Mouse (Mus musculus) liver, embryonic 16.5 days (tissue): ENCODE data around the gene Rpl36a. TPM values are rescaled to one million over a fixed set of nuclear protein-coding genes. Genes with fewer than 3 reads are reported as not detected.

ENCODE experiments used
- ATAC-seq: fragments of 200-750 bp; cut with Nextera tagmentation; 2 replicates; pipeline ENCODE4 v1.8.0; 2017; ENCODE audit warnings: low read depth, mild to moderate bottlenecking, moderate number of reproducible peaks, moderate library complexity
- H3K27ac ChIP-seq: fragments of 300-500 bp; sonication (generic); 2 replicates; pipeline ENCODE4 v1.5.1; 2014; ENCODE audit warnings: mild to moderate bottlenecking, low read length
- H3K27me3 ChIP-seq: fragments of 300-500 bp; sonication (generic); 2 replicates; pipeline ENCODE4 v1.6.1; 2014; ENCODE audit warnings: low read depth, low read length, mixed read lengths; ENCODE audit not compliant: control insufficient read depth, insufficient read depth
- H3K36me3 ChIP-seq: fragments of 300-500 bp; sonication (generic); 2 replicates; pipeline ENCODE4 v1.6.1; 2014; ENCODE audit warnings: mild to moderate bottlenecking; ENCODE audit not compliant: control insufficient read depth, insufficient read depth
- H3K4me1 ChIP-seq: fragments of 300-500 bp; sonication (generic); 2 replicates; pipeline ENCODE4 v1.6.1; 2014; ENCODE audit warnings: low read depth, low read length, mixed read lengths; ENCODE audit not compliant: control insufficient read depth
- H3K4me2 ChIP-seq: fragments of 300-500 bp; sonication (generic); 2 replicates; pipeline ENCODE4 v1.6.1; 2014; ENCODE audit warnings: low read depth, low read length, mixed read lengths
- H3K4me3 ChIP-seq: fragments of 300-500 bp; sonication (generic); 2 replicates; pipeline ENCODE4 v1.5.1; 2014; ENCODE audit warnings: low read depth, mild to moderate bottlenecking, low read length
- H3K9ac ChIP-seq: fragments of 300-500 bp; sonication (generic); 2 replicates; pipeline ENCODE4 v1.6.1; 2014; ENCODE audit warnings: low read depth, low read length
- H3K9me3 ChIP-seq: fragments of 300-500 bp; sonication (generic); replicated peaks from 2 replicates; pipeline ENCODE4 v1.6.1; 2016; ENCODE audit warnings: low read length; ENCODE audit not compliant: control insufficient read depth
- WGBS: fragments of 180-500 bp; shearing (Covaris S2); extraction: QIAGEN DNeasy Blood & Tissue Kit; methylation state at CpG from one replicate; pipeline ENCODE4 v1.1.7; 2014; ENCODE audit not compliant: insufficient replicate concordance; 5-methylcytosine and 5-hydroxymethylcytosine counted together
- polyA plus RNA-seq: library from polyadenylated mRNA; unstranded; fragments of >200 nt; fragmentation: Nextera tagmentation; extraction: Ambion mirVana; gene quantifications from 2 replicates; pipeline ENCODE4 v1.2.1, GENCODE M21; 2015

Rpl36a gene
- polyA plus RNA-seq, 1 experiment from 2014 or later, result 216 TPM

DNA sequence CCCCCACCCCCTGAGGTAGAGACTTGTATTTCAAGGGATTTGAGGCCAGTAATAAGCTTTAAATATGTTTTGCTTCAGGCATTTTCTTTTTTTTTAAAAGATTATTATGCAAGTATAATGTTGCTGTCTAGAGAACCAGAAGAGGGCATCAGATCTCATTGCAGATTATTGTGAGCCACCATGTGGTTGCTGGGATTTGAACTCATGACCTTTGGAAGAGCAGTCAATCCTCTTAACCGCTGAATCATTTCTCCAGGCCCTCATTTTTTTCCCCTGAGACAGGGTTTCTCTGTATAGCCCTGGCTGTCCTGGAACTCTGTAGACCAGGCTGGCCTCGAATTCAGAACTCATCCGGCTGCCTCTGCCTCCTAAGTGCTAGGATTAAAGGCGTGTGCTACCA lies 2.8 kb downstream of the Rpl36a start:
- Histone ChIP-seq H3K27ac (no peak overlapping the region), H3K4me2 (no peak overlapping the region), H3K27me3 (no peaks in the 10 kb centered on the region), H3K4me1 (peaks cover 6% of the 10 kb centered on the region), H3K4me3 (no peak overlapping the region), H3K36me3 (peaks cover 3% of the 10 kb centered on the region), H3K9me3 (no peaks in the 10 kb centered on the region), H3K9ac (no peak overlapping the region)
- ATAC-seq, result no peak
- WGBS, result 63% methylated on average over 4 of the region's 4 CpGs

DNA sequence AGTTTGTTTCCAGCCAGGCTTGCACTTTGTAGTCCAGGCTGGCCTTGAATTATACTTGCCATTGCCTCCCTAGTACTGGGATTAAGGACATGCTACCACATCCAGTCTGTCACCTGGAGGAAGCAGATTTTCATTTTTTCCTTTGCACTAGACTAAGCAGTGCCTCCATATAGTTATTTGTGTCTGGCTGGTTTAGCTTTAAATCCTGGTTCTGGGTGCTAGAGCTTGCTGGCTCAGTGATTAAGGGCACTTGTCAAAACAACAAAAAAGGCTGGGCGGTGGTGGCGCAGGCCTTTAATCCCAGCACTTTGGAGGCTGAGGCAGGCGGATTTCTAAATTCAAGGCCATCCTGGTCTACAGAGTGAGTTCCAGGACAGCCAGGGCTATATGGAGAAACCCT lies 3.5 kb downstream of the Rpl36a start:
- Histone ChIP-seq H3K27ac (no peak overlapping the region), H3K4me2 (no peak overlapping the region), H3K9me3 (no peaks in the 10 kb centered on the region), H3K27me3 (no peaks in the 10 kb centered on the region), H3K4me3 (no peak overlapping the region), H3K9ac (no peak overlapping the region), H3K4me1 (no peaks in the 10 kb centered on the region; the same call in 1 of the 2 replicates), H3K36me3 (peaks cover 3% of the 10 kb centered on the region)
- WGBS, result 75% methylated on average over 3 of the region's 3 CpGs
- no peak for ATAC-seq

DNA sequence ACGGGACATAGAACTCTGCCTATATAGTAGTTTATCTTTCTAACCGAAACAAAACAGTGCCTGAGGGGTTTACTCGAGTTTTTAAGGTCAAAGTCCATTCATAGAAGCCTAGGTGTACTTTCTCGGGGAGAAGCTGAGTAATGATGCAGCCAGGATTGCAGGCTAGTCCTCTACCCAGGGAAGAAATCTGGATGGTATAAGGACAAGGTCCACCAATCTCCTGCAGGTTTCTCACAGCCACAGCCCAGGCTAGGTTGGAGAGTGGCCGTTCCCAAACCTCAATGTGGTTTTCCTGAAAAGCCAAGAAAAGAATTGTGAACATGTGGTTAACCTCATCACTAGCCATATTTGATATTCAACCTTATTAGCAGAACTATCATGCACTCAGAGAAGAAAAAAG lies 4.4 kb downstream of the Rpl36a start:
- H3K27ac ChIP-seq, result no peak overlapping the region
- H3K9ac ChIP-seq, result no peak overlapping the region
- ATAC-seq, result no peak
- WGBS, result 23% methylated on average over 5 of the region's 5 CpGs
- H3K9me3 ChIP-seq, result no peaks in the 10 kb centered on the region
- H3K4me2 ChIP-seq, result no peak overlapping the region
- H3K36me3 ChIP-seq, result peaks cover 3% of the 10 kb centered on the region
- H3K4me1 ChIP-seq, result no peaks in the 10 kb centered on the region; the same call in 1 of the 2 replicates
- no peaks in the 10 kb centered on the region for H3K27me3 ChIP-seq
- no peak overlapping the region for H3K4me3 ChIP-seq

DNA sequence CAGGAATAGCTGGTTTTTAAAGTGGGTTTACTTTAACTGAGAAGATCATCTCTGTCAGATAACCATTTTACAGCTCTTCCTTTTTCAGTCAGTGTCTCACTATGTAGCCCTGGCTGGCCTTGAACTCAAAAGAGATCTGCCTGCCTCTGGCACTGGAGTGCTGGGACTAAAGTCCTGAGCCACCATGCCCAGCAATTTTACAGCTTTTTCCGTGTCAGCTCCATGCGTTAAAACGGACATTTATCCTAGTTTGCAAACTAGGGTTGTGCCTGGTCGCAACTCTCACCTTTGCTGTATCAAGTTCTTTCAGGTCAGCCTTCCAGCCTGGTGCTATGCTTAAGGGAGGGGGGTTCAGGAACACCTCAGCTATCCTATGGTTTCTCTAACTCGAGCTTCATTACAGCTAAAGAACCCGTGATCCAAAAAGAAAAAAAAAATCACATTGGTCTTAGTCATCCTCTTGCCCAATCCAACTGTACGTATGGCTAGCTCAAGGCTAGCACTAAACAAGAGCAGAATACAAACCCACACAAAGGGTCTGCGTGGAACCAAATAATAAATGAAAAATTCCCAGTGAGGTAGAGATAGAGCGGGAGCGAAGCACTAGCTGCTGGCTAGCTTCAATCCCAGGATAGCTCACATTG lies 14.6 kb downstream of the Rpl36a start:
- no peaks in the 10 kb centered on the region for H3K36me3 ChIP-seq
- H3K9ac ChIP-seq, result peak overlapping the region; percentile 62
- H3K27ac ChIP-seq, result peak overlapping the region; percentile 83
- 25% methylated on average over 10 of the region's 10 CpGs for WGBS
- no peaks in the 10 kb centered on the region for H3K9me3 ChIP-seq
- no peak for ATAC-seq
- H3K4me2 ChIP-seq, result peak overlapping the region; percentile 83
- peak overlapping the region; percentile 74 for H3K4me3 ChIP-seq
- H3K27me3 ChIP-seq, result no peaks in the 10 kb centered on the region
- peaks cover 2% of the 10 kb centered on the region; the same call in 1 of the 2 replicates for H3K4me1 ChIP-seq

DNA sequence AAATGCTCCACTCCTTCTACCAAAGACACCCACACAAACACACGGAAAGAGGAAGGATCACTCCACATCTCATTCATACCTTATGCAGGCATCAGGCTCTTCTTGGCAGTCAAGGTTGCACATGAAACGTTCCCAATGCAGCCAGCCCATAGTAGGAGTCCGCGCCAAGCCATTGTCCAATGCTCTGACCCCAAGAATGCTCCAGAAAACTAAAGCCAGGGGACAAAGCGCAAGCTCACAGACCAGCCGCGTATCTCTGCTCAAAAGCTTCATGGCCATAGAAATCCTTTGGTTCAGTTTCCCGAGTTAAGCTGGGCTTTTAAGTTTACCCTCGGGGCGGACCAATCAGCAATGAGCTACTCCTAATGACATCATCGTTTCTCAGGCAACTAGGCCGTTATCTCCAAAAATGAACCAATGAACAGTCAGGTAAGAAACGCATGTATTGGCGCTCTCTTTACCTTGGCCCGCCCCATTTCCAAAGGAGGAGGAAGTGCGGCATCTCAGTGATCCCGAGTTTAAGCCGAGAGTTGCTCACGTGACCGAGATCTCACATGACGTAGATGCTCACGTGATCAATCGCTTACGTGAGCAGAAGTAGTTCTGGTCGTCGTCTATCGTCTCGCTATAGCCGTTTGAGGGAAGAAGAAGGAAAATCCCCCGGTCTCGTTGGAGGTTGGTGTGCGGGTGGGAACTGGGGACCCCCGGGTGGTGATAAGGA lies 15.4 kb downstream of the Rpl36a start, which contains the start of the genes Gla and Hnrnph2:
Gene Gla, minus strand, starts transcription at position 467 of the 721 bp plus-strand sequence.
Gene Hnrnph2, plus strand, starts transcription at position 521 of the 721 bp plus-strand sequence.
- 20% methylated on average over 32 of the region's 33 CpGs for WGBS

DNA sequence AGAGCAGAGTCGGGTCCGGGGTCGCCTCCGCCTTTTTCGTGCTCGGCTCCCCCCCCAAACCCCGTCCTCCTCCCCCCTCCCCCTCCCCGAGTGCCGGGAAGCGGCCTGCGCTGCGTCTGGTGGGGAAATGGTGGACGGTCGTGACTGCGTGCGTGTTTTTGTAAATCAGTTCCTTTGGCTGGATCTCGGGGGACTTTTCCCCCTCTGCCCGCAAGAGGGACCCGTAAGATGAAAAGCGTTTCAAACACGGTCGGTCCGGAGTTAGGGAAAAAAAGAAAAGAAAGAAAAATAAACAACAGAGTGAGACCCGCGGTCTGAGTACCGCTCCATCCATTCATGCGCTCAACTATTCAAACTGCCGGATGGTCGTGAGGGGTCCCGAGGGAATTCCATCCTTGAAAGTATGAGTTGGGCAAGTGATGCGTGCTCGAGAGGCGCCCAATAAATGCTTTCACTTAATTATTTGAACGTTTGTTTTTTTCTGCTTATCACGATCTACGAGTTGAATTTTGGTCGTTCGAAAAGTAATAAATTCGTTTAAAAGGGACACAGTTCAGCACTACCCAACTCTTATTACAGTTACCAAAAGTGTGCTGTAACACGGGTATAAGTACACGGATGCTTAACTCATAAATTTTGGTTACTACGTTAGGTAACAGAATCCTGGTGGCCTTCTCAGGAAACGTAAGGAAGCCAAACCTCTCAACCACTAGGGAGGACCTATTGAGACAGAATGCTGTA lies 16.1 kb downstream of the Rpl36a start:
- no peaks in the 10 kb centered on the region for H3K9me3 ChIP-seq
- peak overlapping the region; percentile 90 for H3K27ac ChIP-seq
- H3K27me3 ChIP-seq, result no peaks in the 10 kb centered on the region
- ATAC-seq, result peak; percentile 77
- peak overlapping the region; percentile 54 for H3K4me2 ChIP-seq
- peak overlapping the region; percentile 74 for H3K4me3 ChIP-seq
- 15% methylated on average over 42 of the region's 43 CpGs for WGBS
- no peaks in the 10 kb centered on the region for H3K36me3 ChIP-seq
- H3K9ac ChIP-seq, result peak overlapping the region; percentile 76
- H3K4me1 ChIP-seq, result peaks cover 2% of the 10 kb centered on the region; the same call in 1 of the 2 replicates

More for the DNA sequence above, 15.4 kb downstream of the Rpl36a start, which contains the start of the genes Gla and Hnrnph2:
- no peaks in the 10 kb centered on the region for H3K27me3 ChIP-seq
- peak within 1 kb of the TSS; percentile 83 for H3K4me2 ChIP-seq
- H3K4me1 ChIP-seq, result peaks cover 2% of the 10 kb centered on the region; the same call in 1 of the 2 replicates
- peak; percentile 99 for ATAC-seq
- H3K27ac ChIP-seq, result peak within 1 kb of the TSS; percentile 90
- peak within 1 kb of the TSS; percentile 74 for H3K4me3 ChIP-seq
- peak within 1 kb of the TSS; percentile 76 for H3K9ac ChIP-seq
- H3K9me3 ChIP-seq, result no peaks in the 10 kb centered on the region
- no peaks in the 10 kb centered on the region for H3K36me3 ChIP-seq

DNA sequence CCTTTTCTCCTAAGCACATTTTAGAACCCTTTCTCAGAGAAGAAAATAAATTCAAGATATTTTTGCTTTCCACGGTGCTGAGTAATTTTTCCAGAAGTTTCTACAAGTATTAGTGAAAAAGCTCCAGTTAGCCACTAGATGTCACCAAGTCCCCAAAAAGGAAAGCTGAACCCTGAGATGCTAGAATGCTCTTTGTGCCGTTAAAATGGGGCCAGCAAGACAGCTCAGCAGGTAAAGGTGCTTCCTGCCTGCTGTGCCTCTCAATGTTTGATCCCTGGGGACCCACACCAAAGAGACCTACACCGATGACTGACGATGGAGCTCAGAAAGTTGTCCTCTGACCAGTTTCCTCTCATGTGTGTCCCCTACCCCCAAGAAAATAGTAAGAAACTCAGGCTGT lies 24.0 kb downstream of the Rpl36a start:
- H3K27ac ChIP-seq, result no peak overlapping the region
- H3K4me1 ChIP-seq, result peaks cover 3% of the 10 kb centered on the region; the same call in 1 of the 2 replicates
- H3K36me3 ChIP-seq, result no peaks in the 10 kb centered on the region
- H3K9me3 ChIP-seq, result no peaks in the 10 kb centered on the region
- no peak overlapping the region for H3K4me2 ChIP-seq
- H3K27me3 ChIP-seq, result no peaks in the 10 kb centered on the region
- WGBS, result 19% methylated on average over 4 of the region's 4 CpGs
- no peak for ATAC-seq
- H3K4me3 ChIP-seq, result no peak overlapping the region
- no peak overlapping the region for H3K9ac ChIP-seq

DNA sequence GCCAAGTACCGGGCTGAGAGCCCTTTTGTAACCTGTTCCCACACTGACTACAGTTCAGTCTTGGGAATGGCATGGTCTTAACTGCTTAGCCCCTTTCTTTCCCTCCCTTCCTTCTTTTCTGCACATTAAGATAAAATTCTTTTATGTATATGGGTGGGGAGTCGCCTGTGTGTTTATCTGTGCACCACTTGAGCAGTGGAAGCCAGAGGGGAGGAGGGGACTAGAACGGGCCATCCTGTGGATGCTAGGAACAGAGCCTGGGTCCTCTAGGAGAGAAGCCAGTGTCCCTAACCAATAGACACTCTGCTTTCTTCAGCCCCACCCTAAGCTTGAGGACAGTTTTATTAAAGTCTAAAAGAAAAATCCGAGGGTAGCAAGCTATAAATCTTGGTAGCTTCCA lies 25.5 kb downstream of the Rpl36a start:
- peaks cover 3% of the 10 kb centered on the region; the same call in 1 of the 2 replicates for H3K4me1 ChIP-seq
- WGBS, result 46% methylated on average over 4 of the region's 4 CpGs
- no peaks in the 10 kb centered on the region for H3K36me3 ChIP-seq
- H3K9ac ChIP-seq, result no peak overlapping the region
- peak; percentile 77 for ATAC-seq
- no peak overlapping the region for H3K4me2 ChIP-seq
- no peaks in the 10 kb centered on the region for H3K27me3 ChIP-seq
- H3K27ac ChIP-seq, result no peak overlapping the region
- no peaks in the 10 kb centered on the region for H3K9me3 ChIP-seq
- H3K4me3 ChIP-seq, result no peak overlapping the region
